Mouse (Mus musculus): ENCODE measurements around the gene Ankrd34a. TPM values are rescaled to one million over a fixed set of nuclear protein-coding genes. Genes with fewer than 3 reads are reported as not detected.
A peak's percentile ranks its signal among the peaks of the same experiment; 100 is the strongest.

Ankrd34a gene
- polyA plus RNA-seq, 1 experiment = 0.12 TPM

- Histone ChIP-seq H3K27me3 (ENCODE audit: control insufficient read depth, insufficient read depth, low read length) (no peaks in the 10 kb centered on the region), H3K4me1 (ENCODE audit: control insufficient read depth, insufficient read depth, low read length) (peaks cover 5% of the 10 kb centered on the region), H3K4me3 (ENCODE audit: control insufficient read depth, low read depth, low read length) (no peak overlapping the region), H3K27ac (ENCODE audit: control insufficient read depth, insufficient read depth, low read depth, low read length) (no peak overlapping the region), H3K36me3 (ENCODE audit: control insufficient read depth, insufficient read depth, low read length) (no peaks in the 10 kb centered on the region; the same call in 1 of the 2 replicates)
- TF ChIP-seq POLR2A (IDR thresholded peaks at IDR 0.05; ENCODE audit: control insufficient read depth, low read depth, low read length) (no peak), CTCF (IDR thresholded peaks at IDR 0.05; ENCODE audit: control insufficient read depth, insufficient read depth, insufficient replicate concordance, low read depth, low read length) (peak; percentile 34; the same call in 1 of the 2 replicates)
These were observed 42.8 kb downstream of the Ankrd34a start for GRCm38 (mm10) chr3:96639219-96639618.

- H3K36me3 ChIP-seq (ENCODE audit: control insufficient read depth, insufficient read depth, low read length) = peaks cover 1% of the 10 kb centered on the region
- no peak within 1 kb of the TSS for H3K4me3 ChIP-seq (ENCODE audit: control insufficient read depth, low read depth, low read length)
- H3K27ac ChIP-seq (ENCODE audit: control insufficient read depth, insufficient read depth, low read depth, low read length) = no peak within 1 kb of the TSS
- no peaks in the 10 kb centered on the region for H3K27me3 ChIP-seq (ENCODE audit: control insufficient read depth, insufficient read depth, low read length)
- TF ChIP-seq POLR2A (IDR thresholded peaks at IDR 0.05; ENCODE audit: control insufficient read depth, low read depth, low read length) = no peak
- TF ChIP-seq CTCF (IDR thresholded peaks at IDR 0.05; ENCODE audit: control insufficient read depth, insufficient read depth, insufficient replicate concordance, low read depth, low read length) = no peak
- no peaks in the 10 kb centered on the region for H3K4me1 ChIP-seq (ENCODE audit: control insufficient read depth, insufficient read depth, low read length)
These were observed 48.7 kb downstream of the Ankrd34a start, which contains the start of gene Itga10 for GRCm38 (mm10) chr3:96645018-96645649. Gene Itga10 (plus strand): TSS chr3:96645584.

GRCm38 (mm10) chr3:96647365-96647764, 50.9 kb downstream of the Ankrd34a start:
- no peak overlapping the region for H3K4me3 ChIP-seq (ENCODE audit: control insufficient read depth, low read depth, low read length)
- no peaks in the 10 kb centered on the region for H3K4me1 ChIP-seq (ENCODE audit: control insufficient read depth, insufficient read depth, low read length)
- TF ChIP-seq POLR2A (IDR thresholded peaks at IDR 0.05; ENCODE audit: control insufficient read depth, low read depth, low read length) (no peak), CTCF (IDR thresholded peaks at IDR 0.05; ENCODE audit: control insufficient read depth, insufficient read depth, insufficient replicate concordance, low read depth, low read length) (no peak)
- no peaks in the 10 kb centered on the region for H3K27me3 ChIP-seq (ENCODE audit: control insufficient read depth, insufficient read depth, low read length)
- no peak overlapping the region for H3K27ac ChIP-seq (ENCODE audit: control insufficient read depth, insufficient read depth, low read depth, low read length)
- peaks cover 1% of the 10 kb centered on the region for H3K36me3 ChIP-seq (ENCODE audit: control insufficient read depth, insufficient read depth, low read length)

Other genes starting within 250 kb of the Ankrd34a start
- gene BC107364, start 144.3 kb upstream of the Ankrd34a start, polyA plus RNA-seq (2012; rRNA removed) = 4.7 and 5.5 TPM in 2 replicates
- gene Hfe2, start 71.5 kb upstream of the Ankrd34a start, polyA plus RNA-seq (2012; rRNA removed) = 7.8 and 9.0 TPM in 2 replicates
- gene Txnip, start 38.7 kb upstream of the Ankrd34a start, polyA plus RNA-seq (2012; rRNA removed) = 73.8 and 75.5 TPM in 2 replicates
- gene Gm16253, start 19.7 kb upstream of the Ankrd34a start, polyA plus RNA-seq (2012; rRNA removed) = not detected in 2 replicates
- gene Polr3gl, start 2.5 kb upstream of the Ankrd34a start, polyA plus RNA-seq (2012; rRNA removed) = 13.9 and 17.8 TPM in 2 replicates
- gene Lix1l, start 4.5 kb downstream of the Ankrd34a start, polyA plus RNA-seq (2012; rRNA removed) = 6.2 and 8.1 TPM in 2 replicates
- 8.0 and 8.7 TPM in 2 replicates for gene Rbm8a, start 33.3 kb downstream of the Ankrd34a start, polyA plus RNA-seq (2012; rRNA removed)
- 90.1 and 107 TPM in 2 replicates for gene Pex11b, start 38.7 kb downstream of the Ankrd34a start, polyA plus RNA-seq (2012; rRNA removed)
- gene Gm42957, start 38.8 kb downstream of the Ankrd34a start, polyA plus RNA-seq (2012; rRNA removed) = 0.05 and 0.06 TPM in 2 replicates
- gene Itga10, start 48.9 kb downstream of the Ankrd34a start, polyA plus RNA-seq (2012; rRNA removed) = 1.0 and 1.2 TPM in 2 replicates
- 0.48 and 0.52 TPM in 2 replicates for gene Ankrd35, start 73.5 kb downstream of the Ankrd34a start, polyA plus RNA-seq (2012; rRNA removed)
- 6.9 and 7.2 TPM in 2 replicates for gene Pias3, start 99.7 kb downstream of the Ankrd34a start, polyA plus RNA-seq (2012; rRNA removed)
- gene Nudt17, start 111.9 kb downstream of the Ankrd34a start, polyA plus RNA-seq (2012; rRNA removed) = 2.1 TPM in 2 replicates
- 40.1 and 40.4 TPM in 2 replicates for gene Polr3c, start 131.0 kb downstream of the Ankrd34a start, polyA plus RNA-seq (2012; rRNA removed)
- 8.4 and 9.4 TPM in 2 replicates for gene Rnf115, start 131.0 kb downstream of the Ankrd34a start, polyA plus RNA-seq (2012; rRNA removed)
- 132 and 143 TPM in 2 replicates for gene Pdzk1, start 232.6 kb downstream of the Ankrd34a start, polyA plus RNA-seq (2012; rRNA removed)
- not detected in 2 replicates for gene Cd160, start 232.7 kb downstream of the Ankrd34a start, polyA plus RNA-seq (2012; rRNA removed)